Mouse (Mus musculus): ENCODE measurements around the gene Sorcs3. TPM values are rescaled to one million over a fixed set of nuclear protein-coding genes. Genes with fewer than 3 reads are reported as not detected.
A peak's percentile ranks its signal among the peaks of the same experiment; 100 is the strongest.

Sorcs3 gene
- polyA plus RNA-seq, 1 experiment from 2014 or later: 4.8 TPM

GRCm38 (mm10) chr19:48260671-48261070, 54.8 kb downstream of the Sorcs3 start:
- 93% methylated on average over 8 of the region's 8 CpGs for WGBS
- H3K4me1 ChIP-seq (replicated peaks; ENCODE audit: control insufficient read depth, insufficient read depth, low read length): no peaks in the 10 kb centered on the region
- no peaks in the 10 kb centered on the region for H3K9me3 ChIP-seq (ENCODE audit: control insufficient read depth, low read length)
- DNase-seq (ENCODE audit: low spot score) (no peak), ATAC-seq (ENCODE audit: low FRiP score) (no peak)
- H3K4me2 ChIP-seq (replicated peaks; ENCODE audit: low read depth, low read length): no peak overlapping the region
- H3K27me3 ChIP-seq (ENCODE audit: control insufficient read depth, insufficient read depth, low read length): no peaks in the 10 kb centered on the region
- no peak overlapping the region for H3K4me3 ChIP-seq (ENCODE audit: low read depth, low read length)
- H3K9ac ChIP-seq (ENCODE audit: low read depth, low read length): no peak overlapping the region
- H3K36me3 ChIP-seq (ENCODE audit: control insufficient read depth, insufficient read depth, low read length): no peaks in the 10 kb centered on the region
- no peak overlapping the region for H3K27ac ChIP-seq (ENCODE audit: low read depth, low read length)

GRCm38 (mm10) chr19:48263750-48264149, 57.9 kb downstream of the Sorcs3 start:
- H3K27me3 ChIP-seq (ENCODE audit: control insufficient read depth, insufficient read depth, low read length): no peaks in the 10 kb centered on the region
- H3K4me2 ChIP-seq (replicated peaks; ENCODE audit: low read depth, low read length): no peak overlapping the region
- H3K4me1 ChIP-seq (replicated peaks; ENCODE audit: control insufficient read depth, insufficient read depth, low read length): no peaks in the 10 kb centered on the region
- H3K9ac ChIP-seq (ENCODE audit: low read depth, low read length): no peak overlapping the region
- WGBS: 48% methylated on average over 5 of the region's 5 CpGs
- ATAC-seq (ENCODE audit: low FRiP score) (0 out of 2 replicates have a peak, but pooled peaks have one; percentile 49), DNase-seq (ENCODE audit: low spot score) (peak; percentile 34)
- no peak overlapping the region for H3K4me3 ChIP-seq (ENCODE audit: low read depth, low read length)
- no peaks in the 10 kb centered on the region for H3K9me3 ChIP-seq (ENCODE audit: control insufficient read depth, low read length)
- H3K36me3 ChIP-seq (ENCODE audit: control insufficient read depth, insufficient read depth, low read length): no peaks in the 10 kb centered on the region
- no peak overlapping the region for H3K27ac ChIP-seq (ENCODE audit: low read depth, low read length)

GRCm38 (mm10) chr19:48280273-48280672, 74.4 kb downstream of the Sorcs3 start:
- Histone ChIP-seq H3K27ac (ENCODE audit: low read depth, low read length) (no peak overlapping the region), H3K4me2 (replicated peaks; ENCODE audit: low read depth, low read length) (no peak overlapping the region), H3K27me3 (ENCODE audit: control insufficient read depth, insufficient read depth, low read length) (no peaks in the 10 kb centered on the region), H3K4me3 (ENCODE audit: low read depth, low read length) (no peak overlapping the region), H3K4me1 (replicated peaks; ENCODE audit: control insufficient read depth, insufficient read depth, low read length) (0 out of 2 replicates have a peak, but pooled peaks cover 2% of the 10 kb centered on the region), H3K9ac (ENCODE audit: low read depth, low read length) (no peak overlapping the region), H3K36me3 (ENCODE audit: control insufficient read depth, insufficient read depth, low read length) (no peaks in the 10 kb centered on the region), H3K9me3 (ENCODE audit: control insufficient read depth, low read length) (no peaks in the 10 kb centered on the region)
- DNase-seq (ENCODE audit: low spot score) (no peak), ATAC-seq (ENCODE audit: low FRiP score) (no peak)
- 68% methylated on average over 8 of the region's 8 CpGs for WGBS

GRCm38 (mm10) chr19:48282250-48282649, 76.4 kb downstream of the Sorcs3 start:
- Histone ChIP-seq H3K4me3 (ENCODE audit: low read depth, low read length) (no peak overlapping the region), H3K9ac (ENCODE audit: low read depth, low read length) (no peak overlapping the region), H3K27me3 (ENCODE audit: control insufficient read depth, insufficient read depth, low read length) (no peaks in the 10 kb centered on the region), H3K9me3 (ENCODE audit: control insufficient read depth, low read length) (no peaks in the 10 kb centered on the region), H3K4me1 (replicated peaks; ENCODE audit: control insufficient read depth, insufficient read depth, low read length) (0 out of 2 replicates have a peak, but pooled peaks cover 2% of the 10 kb centered on the region), H3K27ac (ENCODE audit: low read depth, low read length) (no peak overlapping the region), H3K4me2 (replicated peaks; ENCODE audit: low read depth, low read length) (no peak overlapping the region), H3K36me3 (ENCODE audit: control insufficient read depth, insufficient read depth, low read length) (no peaks in the 10 kb centered on the region)
- ATAC-seq (ENCODE audit: low FRiP score) (peak; percentile 57; the same call in 1 of the 2 replicates), DNase-seq (ENCODE audit: low spot score) (peak; percentile 6)
- 63% methylated on average over 6 of the region's 6 CpGs for WGBS

- peak; percentile 77 for ATAC-seq (ENCODE audit: low FRiP score)
- DNase-seq (ENCODE audit: low spot score): peak; percentile 19
- H3K9me3 ChIP-seq (ENCODE audit: control insufficient read depth, low read length): no peaks in the 10 kb centered on the region
- H3K27ac ChIP-seq (ENCODE audit: low read depth, low read length): no peak overlapping the region
- 50% methylated on average over 4 of the region's 4 CpGs for whole genome bisulfite sequencing
- H3K4me1 ChIP-seq (replicated peaks; ENCODE audit: control insufficient read depth, insufficient read depth, low read length): 0 out of 2 replicates have a peak, but pooled peaks cover 2% of the 10 kb centered on the region
- no peaks in the 10 kb centered on the region for H3K27me3 ChIP-seq (ENCODE audit: control insufficient read depth, insufficient read depth, low read length)
- no peak overlapping the region for H3K9ac ChIP-seq (ENCODE audit: low read depth, low read length)
- H3K36me3 ChIP-seq (ENCODE audit: control insufficient read depth, insufficient read depth, low read length): no peaks in the 10 kb centered on the region
- H3K4me2 ChIP-seq (replicated peaks; ENCODE audit: low read depth, low read length): no peak overlapping the region
- no peak overlapping the region for H3K4me3 ChIP-seq (ENCODE audit: low read depth, low read length)
Observed at GRCm38 (mm10) chr19:48283217-48283616, 77.4 kb downstream of the Sorcs3 start.

GRCm38 (mm10) chr19:48285602-48286225, 79.9 kb downstream of the Sorcs3 start:
- Histone ChIP-seq H3K27me3 (ENCODE audit: control insufficient read depth, insufficient read depth, low read length) (no peaks in the 10 kb centered on the region), H3K9ac (ENCODE audit: low read depth, low read length) (no peak overlapping the region), H3K4me3 (ENCODE audit: low read depth, low read length) (no peak overlapping the region), H3K4me2 (replicated peaks; ENCODE audit: low read depth, low read length) (no peak overlapping the region), H3K9me3 (ENCODE audit: control insufficient read depth, low read length) (no peaks in the 10 kb centered on the region), H3K36me3 (ENCODE audit: control insufficient read depth, insufficient read depth, low read length) (no peaks in the 10 kb centered on the region), H3K27ac (ENCODE audit: low read depth, low read length) (no peak overlapping the region), H3K4me1 (replicated peaks; ENCODE audit: control insufficient read depth, insufficient read depth, low read length) (0 out of 2 replicates have a peak, but pooled peaks cover 2% of the 10 kb centered on the region)
- ATAC-seq (ENCODE audit: low FRiP score) (no peak), DNase-seq (ENCODE audit: low spot score) (no peak)
- WGBS: 85% methylated on average over 10 of the region's 10 CpGs

GRCm38 (mm10) chr19:48294251-48294650, 88.4 kb downstream of the Sorcs3 start:
- no peak overlapping the region for H3K4me2 ChIP-seq (replicated peaks; ENCODE audit: low read depth, low read length)
- no peaks in the 10 kb centered on the region for H3K36me3 ChIP-seq (ENCODE audit: control insufficient read depth, insufficient read depth, low read length)
- H3K27ac ChIP-seq (ENCODE audit: low read depth, low read length): no peak overlapping the region
- no peak overlapping the region for H3K4me3 ChIP-seq (ENCODE audit: low read depth, low read length)
- no peaks in the 10 kb centered on the region for H3K9me3 ChIP-seq (ENCODE audit: control insufficient read depth, low read length)
- DNase-seq (ENCODE audit: low spot score) (no peak), ATAC-seq (ENCODE audit: low FRiP score) (no peak)
- no peak overlapping the region for H3K9ac ChIP-seq (ENCODE audit: low read depth, low read length)
- H3K27me3 ChIP-seq (ENCODE audit: control insufficient read depth, insufficient read depth, low read length): no peaks in the 10 kb centered on the region
- WGBS: 90% methylated on average over 2 of the region's 2 CpGs
- H3K4me1 ChIP-seq (replicated peaks; ENCODE audit: control insufficient read depth, insufficient read depth, low read length): no peaks in the 10 kb centered on the region

- WGBS: 85% methylated on average over 2 of the region's 2 CpGs
- H3K4me3 ChIP-seq (ENCODE audit: low read depth, low read length): no peak overlapping the region
- no peaks in the 10 kb centered on the region for H3K9me3 ChIP-seq (ENCODE audit: control insufficient read depth, low read length)
- no peak overlapping the region for H3K4me2 ChIP-seq (replicated peaks; ENCODE audit: low read depth, low read length)
- H3K36me3 ChIP-seq (ENCODE audit: control insufficient read depth, insufficient read depth, low read length): no peaks in the 10 kb centered on the region
- no peak overlapping the region for H3K9ac ChIP-seq (ENCODE audit: low read depth, low read length)
- no peaks in the 10 kb centered on the region for H3K27me3 ChIP-seq (ENCODE audit: control insufficient read depth, insufficient read depth, low read length)
- ATAC-seq (ENCODE audit: low FRiP score): no peak
- DNase-seq (ENCODE audit: low spot score): no peak
- H3K27ac ChIP-seq (ENCODE audit: low read depth, low read length): no peak overlapping the region
- peaks cover 2% of the 10 kb centered on the region; the same call in 1 of the 2 replicates for H3K4me1 ChIP-seq (replicated peaks; ENCODE audit: control insufficient read depth, insufficient read depth, low read length)
Observed at GRCm38 (mm10) chr19:48298384-48298783, 92.6 kb downstream of the Sorcs3 start.
